Mouse (Mus musculus): ENCODE measurements at regions not wholly inside any gene's neighbourhood (a gene's known extent, or its start where the extent isn't known, plus 50 kb on each side); places are given as distances from the start of the nearest gene placed in this dataset.
"Not testable (repeated sequence)": the region's sequence is repeated elsewhere in the genome, so short reads cannot be mapped to it uniquely, and the experiment has no call there.

DNA sequence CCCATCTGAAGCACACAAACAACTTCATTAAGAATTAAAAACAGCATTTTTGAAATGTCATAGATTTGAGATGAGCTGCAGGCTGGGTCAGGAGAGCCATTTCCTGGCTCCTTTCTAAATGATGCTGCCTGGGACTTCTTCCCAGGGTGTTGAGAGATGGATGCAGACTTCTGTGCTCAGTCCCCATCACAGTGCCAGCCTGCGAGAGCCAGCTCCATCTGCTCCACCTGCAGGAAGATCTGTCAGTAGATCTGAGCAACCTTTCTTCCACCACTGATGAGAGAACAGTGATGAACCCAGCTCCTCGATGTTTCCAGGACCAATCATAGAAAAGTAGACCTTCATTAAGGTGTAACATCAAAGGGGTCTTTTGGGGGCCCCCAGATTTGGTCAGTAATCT is 273.8 kb upstream of the Trpc7 start:
- peak; percentile 70 for DNase-seq

DNA sequence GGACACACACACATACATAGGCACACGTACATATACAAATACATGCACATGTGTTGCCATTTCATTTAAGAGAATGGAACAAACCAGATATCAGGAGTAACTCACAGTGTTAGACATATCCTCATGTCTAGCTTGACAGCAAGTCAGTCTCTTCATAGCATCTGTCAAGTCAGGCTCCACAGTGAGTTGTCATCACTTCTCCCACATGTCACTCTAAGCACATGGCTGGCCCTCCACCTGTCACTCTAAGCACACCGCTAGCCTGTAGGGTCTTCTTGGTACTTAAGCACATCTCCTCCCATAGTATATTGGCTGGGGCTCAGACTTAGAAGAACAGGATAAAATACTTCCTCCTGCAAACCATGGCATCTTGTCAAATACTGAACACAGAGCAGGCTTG is 269.6 kb upstream of the Trpc7 start:
- no peak for DNase-seq

DNA sequence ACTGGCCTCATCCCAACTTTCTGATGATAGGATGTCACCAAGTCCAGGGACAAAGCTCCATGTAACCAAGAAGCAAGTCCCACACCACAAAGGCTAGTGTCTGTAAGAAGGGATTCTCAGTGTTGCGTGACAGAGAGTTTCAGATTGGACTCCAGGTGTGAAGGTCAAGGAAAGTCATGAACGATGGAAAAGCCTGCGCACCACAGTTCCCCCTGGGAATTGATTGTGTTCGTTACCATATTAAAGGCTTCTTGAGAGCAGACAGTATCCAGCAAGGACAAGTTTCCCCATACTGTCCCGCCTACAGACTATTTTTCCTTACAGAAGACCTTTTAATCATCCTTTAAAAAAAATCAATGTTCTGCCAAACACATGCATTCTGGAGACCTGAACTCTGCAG is 257.0 kb upstream of the Trpc7 start:
- no peak for DNase-seq

DNA sequence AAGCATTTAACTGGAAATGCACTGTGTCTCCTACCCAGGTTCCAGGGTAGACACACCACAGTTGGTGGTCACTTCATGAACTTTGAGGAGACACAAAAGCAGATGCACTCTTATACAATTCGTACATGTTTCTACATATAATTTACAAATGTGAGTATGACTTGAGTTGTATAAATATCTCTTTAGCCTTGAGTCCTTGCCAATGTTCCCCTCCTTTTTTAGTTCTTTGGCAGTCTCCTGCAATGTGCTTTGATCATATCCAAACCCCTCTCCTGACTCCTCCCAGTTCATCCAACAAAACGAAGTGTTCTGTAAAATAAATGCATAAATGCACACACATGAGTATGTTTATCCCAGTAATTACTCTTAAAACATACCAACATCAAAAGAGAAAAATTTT is 251.8 kb upstream of the Trpc7 start:
- no peak for DNase-seq

DNA sequence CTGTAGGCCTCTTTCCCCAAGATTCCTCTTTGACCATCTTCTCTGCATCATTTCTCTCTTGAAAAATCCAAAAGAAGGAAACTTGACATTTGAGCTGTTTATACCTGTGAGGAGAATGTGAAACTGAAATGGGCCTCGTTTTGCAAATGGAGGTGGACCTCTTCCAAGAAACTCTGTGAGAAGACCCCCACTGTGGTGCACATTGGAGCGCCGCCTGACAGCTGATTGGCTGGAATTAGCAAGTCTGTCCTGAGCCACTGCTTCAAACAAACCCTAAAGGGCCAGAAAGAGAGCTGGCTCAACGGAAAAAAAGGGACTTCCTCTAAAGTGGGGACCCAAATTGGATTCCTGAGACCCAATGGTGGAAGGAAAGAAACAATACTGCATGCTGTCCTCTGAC is 250.9 kb upstream of the Trpc7 start:
- no peak for DNase-seq

DNA sequence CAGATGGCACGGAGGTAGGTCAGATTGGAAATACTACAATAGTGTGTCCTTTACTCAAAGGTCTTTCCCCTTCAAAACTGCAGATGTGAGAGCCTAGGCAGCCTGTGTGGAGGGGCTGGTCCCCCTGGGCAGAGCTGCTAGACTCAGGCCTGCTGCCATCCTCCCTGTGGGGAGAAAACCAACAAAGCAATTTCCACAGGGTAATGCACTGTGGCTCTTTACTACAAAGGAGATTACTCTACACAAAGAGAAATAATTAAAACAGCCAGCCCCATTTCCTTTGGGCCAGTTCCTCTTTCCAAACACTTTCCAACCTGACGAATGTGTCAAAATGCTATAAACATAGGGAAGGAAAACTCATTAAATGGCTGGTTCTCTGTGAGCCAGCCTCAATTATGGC is 250.0 kb upstream of the Trpc7 start:
- no peak for DNase-seq

DNA sequence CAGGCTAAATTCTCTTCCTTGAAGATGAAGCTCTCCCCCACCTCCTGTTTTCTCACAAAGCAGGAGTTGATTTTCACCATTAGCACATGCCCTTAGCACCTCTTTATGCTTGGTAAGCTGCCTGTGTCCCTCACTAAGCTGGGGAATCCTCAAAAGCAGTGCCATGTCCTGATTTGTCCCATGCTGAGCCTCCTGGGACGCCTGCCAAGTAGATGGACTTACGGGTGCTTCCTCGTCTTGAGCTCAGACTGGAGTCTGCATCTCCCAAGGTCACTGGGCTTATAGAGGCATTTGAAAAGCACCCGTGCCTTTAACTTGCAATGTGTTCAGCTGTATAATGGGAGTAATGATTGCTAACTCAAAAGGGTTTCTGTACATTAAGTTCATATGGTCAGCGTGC is 247.1 kb upstream of the Trpc7 start:
- peak; percentile 15 for DNase-seq

DNA sequence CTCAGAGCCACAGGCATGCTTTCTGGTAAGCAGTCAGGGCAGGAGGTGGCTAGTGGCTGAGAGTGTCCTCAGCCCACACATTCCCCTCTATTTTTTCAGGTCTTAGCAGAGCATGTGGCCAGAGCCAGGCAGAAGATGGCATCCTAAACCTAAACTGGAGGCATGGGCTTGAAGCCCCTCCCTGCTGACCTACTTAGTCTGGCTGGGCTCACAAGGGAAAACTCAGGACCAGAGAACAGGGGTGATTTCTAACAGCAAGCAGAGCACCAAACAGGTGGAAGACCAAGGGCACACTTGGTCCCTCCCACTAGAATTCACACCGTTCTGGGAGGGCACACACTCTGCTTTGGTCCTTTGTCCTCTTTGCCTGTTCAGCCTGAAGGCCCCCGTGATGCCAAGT is 246.6 kb upstream of the Trpc7 start:
- no peak for DNase-seq

DNA sequence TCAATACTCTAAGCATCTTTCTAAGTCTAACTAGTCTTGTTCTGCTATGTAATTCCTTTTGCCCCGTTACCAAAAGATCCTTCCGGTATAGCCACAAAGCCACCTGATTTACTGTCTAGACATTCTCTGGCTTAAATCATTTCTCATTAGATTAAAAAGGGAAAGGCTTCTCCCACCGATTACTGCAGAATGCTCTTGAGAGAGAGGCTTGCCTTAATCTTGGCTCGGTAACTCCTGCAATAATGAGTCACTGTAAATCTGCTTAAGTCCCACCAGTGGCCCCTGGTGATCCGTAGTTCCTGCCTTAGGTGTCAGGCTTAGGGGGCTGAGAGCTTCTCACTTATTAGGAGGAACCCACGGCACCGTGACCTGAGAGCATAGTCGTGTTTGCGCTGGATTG is 220.1 kb upstream of the Trpc7 start:
- DNase-seq: no peak

DNA sequence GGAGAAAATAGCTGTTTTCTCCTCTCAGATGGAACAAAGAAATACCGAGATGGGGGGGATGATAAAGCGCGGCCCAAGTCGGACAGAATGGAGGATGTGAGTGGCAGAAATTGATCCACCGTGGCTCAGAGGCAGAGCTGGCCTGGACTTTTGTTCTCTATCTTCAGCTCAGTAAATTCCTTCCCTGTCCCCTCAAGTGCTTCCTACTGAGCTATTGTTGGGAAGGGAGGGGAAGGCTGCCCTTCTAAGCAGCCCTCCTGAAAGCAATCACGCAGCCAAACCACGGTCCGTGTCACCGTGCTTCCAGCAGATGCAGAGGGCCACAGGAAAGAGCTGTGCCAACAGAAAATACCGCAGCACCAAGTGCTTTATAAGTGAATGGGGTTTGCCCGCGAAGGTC is 212.2 kb upstream of the Trpc7 start:
- DNase-seq: no peak

DNA sequence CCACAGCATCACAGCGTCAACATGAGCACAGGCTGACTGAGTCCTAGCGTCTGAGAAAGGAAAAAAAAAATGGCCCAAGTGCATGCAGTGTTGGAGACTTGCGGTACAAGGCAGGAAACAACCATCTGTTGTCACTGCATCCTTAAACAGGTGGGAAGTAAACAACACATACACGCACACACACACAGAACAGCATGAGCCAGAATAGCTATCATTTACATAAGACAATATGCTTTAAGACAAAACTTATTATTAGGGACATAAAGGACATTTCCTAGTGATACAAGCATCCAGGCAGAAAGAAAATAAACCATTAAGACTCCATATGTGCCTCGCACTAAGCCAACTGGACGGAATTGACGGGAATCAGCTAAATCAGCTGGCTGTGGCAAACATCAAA is 203.8 kb upstream of the Trpc7 start:
- DNase-seq: no peak

DNA sequence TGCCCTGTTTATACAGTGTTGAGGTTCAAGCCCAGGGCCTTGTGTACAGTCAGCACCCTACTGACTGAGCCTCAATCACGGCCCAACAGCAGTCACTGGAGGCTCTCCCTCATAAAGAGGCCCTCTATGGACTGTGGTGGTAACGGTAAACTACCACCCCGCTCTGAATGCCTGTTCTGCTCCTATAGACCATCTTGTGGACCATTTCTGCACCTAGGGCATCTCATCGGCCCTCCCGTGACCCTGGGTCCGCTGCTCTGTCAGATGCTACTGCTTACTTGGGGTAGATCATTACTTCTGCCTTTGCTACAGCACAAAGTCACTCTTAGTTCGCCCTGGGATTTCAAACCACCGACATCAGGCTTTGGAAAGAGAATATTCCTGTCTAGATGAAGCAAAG is 196.1 kb upstream of the Trpc7 start:
- no peak for DNase-seq

DNA sequence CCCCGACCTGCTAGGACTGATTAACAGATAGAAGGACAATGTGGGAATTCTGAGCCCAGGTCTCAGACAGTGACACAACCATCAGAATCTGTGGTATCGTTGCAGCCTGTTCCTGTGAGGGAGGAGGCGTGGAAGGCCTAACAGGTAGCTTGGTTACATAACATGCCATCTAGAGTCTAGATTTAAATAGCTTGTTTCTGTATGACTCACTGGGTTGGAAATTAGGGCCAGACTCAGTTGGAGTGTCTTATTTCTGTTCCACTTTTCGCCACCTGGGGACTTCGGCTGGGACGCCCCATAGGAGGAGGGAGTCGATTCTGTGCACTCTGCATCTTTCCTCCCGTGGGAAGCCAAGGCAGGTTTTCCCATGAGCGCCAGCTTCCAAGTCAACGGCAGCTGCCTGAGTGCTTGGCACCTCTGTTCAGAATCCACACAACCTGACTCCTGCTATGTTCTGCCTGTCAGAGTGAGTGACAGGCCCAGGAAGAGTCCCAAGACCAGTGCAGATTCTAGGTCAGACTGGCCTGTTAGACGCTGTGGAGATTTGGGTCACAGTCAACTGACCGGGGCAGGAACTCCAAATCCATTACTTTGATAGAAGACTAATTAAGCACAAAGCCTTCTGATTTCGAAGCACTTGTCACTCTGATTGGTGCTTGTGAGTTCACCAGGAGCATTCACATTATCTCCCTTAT is 193.7 kb upstream of the Trpc7 start:
- DNase-seq: peak; percentile 50

DNA sequence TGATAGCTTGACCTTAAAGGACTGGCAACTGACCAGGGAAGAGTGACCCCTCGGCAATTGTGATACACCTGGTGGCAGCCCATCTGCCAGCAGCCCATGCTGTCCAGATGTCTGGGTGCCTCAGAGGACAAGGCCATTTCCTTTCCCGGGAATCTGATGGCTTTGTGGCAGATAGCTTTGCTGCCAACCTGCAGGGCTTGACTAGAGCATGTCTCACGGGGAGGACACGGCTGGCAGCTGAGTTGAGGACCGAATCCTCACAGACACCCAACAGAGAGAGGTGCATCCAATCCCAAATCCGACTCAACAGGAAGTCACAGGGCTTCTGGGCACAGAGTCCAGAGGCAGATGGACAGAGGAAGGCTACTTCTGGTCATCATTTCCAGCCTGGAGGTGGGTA is 192.2 kb upstream of the Trpc7 start:
- peak; percentile 57 for DNase-seq

DNA sequence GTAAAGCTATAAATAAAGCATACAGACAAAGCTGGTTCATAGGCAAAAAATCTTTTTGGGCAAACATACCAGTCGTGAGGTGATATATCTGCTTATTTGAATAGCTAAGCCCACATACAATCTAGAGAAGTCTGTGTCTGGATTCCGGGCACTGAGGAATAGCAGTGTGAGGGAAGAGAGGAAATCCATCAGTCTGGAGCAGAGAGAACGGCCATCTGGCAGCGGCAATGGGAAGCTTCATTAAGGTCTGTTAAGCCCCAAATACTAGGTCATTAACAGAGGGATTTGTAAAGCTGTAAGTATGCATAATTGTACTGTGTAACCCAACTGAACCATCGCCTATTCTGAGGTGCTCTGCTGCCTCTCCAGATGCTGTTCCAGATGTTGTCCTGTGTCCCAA is 191.6 kb upstream of the Trpc7 start:
- peak; percentile 56 for DNase-seq

DNA sequence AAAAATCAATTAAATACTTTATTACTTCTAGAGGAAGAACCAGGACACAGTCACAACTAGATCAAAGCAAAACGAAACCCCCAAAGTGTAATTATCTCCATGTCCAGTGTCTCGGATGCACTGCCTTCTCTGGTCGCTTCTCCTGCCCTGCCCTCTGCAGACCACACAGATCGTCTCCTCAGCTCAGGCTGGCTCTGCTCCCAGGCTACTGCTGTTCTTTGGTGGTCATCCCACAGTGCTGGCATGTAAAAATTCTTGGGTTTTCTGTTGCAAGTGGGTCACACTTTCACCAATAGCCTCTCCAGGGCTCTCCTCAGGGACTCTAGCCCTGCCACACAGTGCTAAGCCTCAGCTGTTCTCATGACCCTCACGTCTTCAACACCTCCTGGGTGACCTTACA is 188.0 kb upstream of the Trpc7 start:
- no peak for DNase-seq

DNA sequence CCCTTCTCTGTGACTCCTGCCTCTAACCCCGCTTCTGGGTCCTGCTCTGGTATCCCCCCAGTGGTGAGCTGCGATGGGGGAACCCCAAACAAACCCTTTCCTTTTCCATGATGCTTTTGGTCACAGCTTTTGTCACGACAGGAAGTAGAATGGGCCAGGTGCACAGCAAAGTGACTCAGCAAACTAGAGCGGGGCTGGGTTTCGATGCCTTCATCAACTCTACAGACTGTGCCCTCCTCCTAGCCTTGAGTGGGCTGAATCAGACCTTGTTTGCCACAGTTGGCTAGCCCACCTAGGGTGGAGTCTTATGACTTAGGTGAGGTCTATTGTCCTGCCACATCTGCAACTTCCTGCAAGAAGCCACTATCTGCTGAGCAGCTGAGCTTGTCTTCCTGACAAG is 174.7 kb upstream of the Trpc7 start:
- no peak for DNase-seq

DNA sequence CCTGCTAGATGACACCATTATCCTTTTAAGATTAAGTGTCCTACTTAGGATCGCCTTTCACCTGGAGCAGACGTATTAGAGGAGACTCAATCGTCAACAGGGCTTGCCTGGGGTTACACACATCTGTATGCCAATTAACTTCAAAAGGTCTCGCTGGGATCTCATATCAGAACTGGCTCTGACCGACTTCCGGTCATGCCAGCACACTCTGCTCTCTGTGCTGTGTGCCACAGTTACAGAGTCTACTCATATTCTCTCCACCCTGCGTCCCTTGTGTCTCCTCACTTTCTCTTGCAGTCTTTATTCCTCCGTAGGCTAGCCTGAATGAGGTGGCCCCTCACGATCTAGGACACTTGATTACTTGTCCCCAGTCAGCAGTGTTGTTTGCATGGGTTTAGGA is 165.9 kb upstream of the Trpc7 start:
- no peak for DNase-seq

DNA sequence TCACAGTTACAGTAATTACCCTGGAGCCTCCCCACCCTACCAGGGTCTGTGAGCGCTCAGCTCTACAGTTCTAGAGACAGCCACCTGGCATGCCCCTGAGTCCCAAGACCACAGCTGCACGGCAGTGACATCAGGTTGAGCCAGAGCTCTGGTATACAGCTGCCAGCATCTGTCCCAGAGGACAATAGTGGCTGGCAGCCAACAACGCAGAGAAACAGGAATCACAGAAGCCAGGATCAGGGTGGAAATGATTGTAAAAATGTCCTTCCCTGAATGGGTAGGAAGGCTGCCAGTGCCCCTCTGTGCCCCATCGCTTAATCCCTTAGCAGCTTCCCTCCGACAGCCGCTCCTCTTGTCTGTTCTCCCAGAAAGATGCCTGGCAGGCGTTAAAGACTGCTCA is 165.3 kb upstream of the Trpc7 start:
- DNase-seq: no peak

DNA sequence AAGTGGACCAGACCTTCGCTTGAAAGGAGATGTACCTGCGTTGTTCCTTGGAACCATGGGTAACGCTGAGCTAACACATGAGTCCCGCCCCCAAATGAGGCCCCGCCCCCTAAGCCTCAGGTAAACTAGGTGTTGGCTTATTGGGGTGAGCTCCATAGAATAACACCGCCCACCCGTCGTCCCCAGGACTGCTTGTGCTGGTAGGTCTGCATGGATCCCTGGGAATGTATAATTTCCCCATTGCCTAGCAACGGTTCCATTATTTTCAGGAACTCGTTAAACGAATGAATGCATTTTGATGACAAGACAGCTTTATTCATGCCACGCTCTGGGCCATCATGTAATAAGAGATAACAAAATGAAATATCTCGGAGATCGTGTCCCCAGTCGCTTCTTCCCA is 161.0 kb upstream of the Trpc7 start:
- DNase-seq: no peak

DNA sequence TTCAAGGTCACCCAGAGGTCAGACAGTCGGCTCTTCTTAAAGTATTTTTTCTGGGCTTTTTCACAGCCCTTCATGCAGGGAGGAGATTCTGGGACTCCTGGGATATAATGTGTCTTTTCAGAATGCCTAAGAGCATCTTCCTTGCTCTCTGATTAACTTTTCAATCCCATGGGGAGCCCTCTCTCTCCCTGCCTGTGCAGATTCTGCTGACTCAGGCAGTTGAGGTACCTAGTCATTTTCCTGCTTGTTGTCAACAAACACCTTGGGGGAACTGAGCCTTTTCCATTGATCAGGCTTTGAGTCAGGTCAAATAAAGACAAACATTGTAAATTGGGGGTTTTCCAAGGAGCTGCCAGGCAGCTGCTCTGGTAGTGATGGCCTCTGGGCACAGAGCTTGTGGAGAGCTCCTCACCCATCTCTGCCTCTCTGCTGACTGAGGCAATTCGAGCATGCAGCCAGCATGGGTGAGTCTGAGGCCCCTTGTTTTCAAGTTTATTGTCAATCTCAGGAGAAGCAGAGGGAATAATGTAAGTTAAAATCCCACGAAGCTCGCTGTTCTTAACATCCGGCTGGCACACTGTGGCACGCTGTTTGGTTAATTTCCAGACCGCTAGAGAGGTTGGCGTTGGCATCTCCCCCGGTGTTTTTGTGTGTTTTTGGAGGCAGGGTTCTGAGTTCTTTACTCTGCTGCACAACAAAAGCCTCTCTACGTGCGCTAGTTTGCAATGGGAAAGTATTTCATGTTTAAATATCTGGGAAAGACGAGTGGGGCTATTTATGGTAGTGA is 159.8 kb upstream of the Trpc7 start:
- no peak for DNase-seq

DNA sequence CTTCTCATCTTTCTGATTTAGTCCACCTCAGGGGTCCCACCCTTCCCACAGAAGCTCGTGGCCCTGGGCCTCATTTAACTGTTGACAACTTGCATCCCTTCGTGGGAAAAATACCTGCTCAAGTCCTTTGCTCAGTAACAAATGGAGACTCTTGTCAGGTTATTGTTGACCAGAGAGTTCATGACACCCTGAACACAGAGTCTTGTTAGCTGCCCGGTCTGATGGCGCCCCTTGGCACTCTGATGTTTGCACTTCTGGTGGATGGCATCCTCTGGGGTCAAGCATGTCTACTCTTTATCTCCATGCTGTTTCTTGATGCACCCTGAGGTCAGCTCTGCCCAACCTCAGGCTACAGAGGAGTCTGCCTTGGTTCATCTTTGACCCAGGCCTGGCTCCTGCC is 157.6 kb upstream of the Trpc7 start:
- DNase-seq: no peak

DNA sequence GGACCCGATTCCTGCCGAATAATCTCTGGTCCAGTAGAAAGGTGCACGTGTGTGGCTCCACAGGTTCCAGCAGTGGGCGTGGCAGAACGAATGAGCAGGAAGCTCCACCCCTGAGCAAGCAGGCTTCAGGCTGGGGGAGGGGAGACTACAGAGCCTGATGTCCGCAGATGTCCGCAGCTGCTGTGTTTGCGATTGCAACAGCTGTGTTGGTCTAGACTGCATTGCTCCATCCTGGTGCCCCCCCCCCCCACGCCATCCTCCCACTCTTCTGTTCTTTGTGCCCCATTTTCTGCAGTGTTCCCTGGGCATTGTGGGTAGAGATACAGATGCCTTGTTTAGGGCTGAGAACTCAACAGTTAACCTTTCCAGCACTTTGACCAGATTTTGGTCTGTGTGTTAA is 150.3 kb upstream of the Trpc7 start:
- not testable (repeated sequence) for DNase-seq

DNA sequence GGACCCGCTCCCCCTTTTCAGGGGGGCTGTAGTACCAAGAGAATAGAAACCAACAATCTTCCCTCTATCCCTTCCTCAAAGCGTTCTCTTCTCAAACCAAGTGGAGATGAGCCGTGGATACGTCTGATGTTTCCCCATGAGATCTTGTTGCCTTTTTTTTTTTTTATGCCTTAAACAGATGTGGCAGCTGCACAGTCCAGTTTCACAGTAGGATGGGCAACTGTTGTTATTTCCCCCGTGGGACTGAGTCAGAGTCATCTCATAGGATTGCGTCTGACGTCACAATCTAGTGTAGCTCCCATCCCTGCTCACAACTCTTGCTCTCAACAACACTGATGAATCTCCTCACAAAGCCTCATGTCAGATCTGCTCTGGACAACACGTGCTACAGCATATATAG is 148.7 kb upstream of the Trpc7 start:
- no peak for DNase-seq

Measured in cerebellum, adult 9-10 months (tissue).